Mouse (Mus musculus): ENCODE measurements at regions not wholly inside any gene's neighbourhood (a gene's known extent, or its start where the extent isn't known, plus 50 kb on each side); places are given as distances from the start of the nearest gene placed in this dataset.

DNA sequence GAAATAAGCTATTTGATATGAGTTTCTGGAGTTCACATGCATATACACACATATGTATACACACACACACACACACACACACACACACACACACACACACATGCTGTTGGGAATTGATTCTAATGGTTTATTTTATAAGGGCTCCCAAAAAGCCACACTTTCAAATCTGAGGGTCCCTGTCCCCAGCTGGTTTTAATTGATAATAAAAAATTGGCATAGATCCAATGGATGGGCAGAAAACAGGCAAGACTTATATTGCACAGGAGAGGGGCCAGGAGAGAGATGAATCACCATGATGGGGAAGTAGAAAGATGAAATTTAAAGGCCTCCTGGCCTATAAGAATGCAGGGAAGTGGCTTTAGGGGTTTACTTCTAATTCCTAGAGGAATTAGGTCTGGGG, 295.1 kb upstream of the Gm12666 start:
- Histone ChIP-seq H3K27ac (no peak overlapping the region), H3K36me3 (ENCODE audit: insufficient read depth, low read length) (no peaks in the 10 kb centered on the region), H3K4me2 (ENCODE audit: low read depth, low read length) (no peak overlapping the region), H3K4me1 (ENCODE audit: insufficient read depth, low read length) (no peaks in the 10 kb centered on the region), H3K27me3 (ENCODE audit: insufficient read depth, low read length) (no peaks in the 10 kb centered on the region), H3K9me3 (ENCODE audit: low read length) (no peaks in the 10 kb centered on the region), H3K4me3 (ENCODE audit: low read length) (no peak overlapping the region), H3K9ac (replicated peaks; ENCODE audit: low read length) (no peak overlapping the region)
- ATAC-seq (no peak), DNase-seq (ENCODE audit: low spot score) (no peak)
- TF ChIP-seq CTCF (IDR thresholded peaks at IDR 0.05; ENCODE audit: low read depth): no peak

DNA sequence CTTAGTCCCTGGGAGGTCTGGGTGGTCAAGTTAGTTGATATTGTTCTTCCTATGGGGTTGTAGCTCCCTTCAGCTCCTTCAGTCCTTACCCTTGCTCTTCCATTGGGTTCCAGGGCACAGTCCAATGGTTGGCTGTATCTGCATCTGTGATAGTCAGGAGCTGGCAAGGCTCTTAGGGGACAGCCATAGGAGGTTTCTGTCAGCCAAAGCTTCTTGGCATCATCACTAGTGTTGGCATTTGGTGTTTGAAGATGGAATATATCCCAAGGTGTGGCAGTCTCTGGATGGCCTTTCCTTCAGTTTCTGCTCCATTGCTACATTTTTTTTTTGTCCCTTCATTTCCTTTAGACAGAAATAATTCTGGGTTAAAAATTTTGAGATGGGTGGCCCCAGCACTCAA, 266.6 kb upstream of the Gm12666 start:
- Histone ChIP-seq H3K27ac (no peak overlapping the region), H3K27me3 (ENCODE audit: insufficient read depth, low read length) (no peaks in the 10 kb centered on the region), H3K9me3 (ENCODE audit: low read length) (no peaks in the 10 kb centered on the region), H3K4me1 (ENCODE audit: insufficient read depth, low read length) (no peaks in the 10 kb centered on the region), H3K36me3 (ENCODE audit: insufficient read depth, low read length) (no peaks in the 10 kb centered on the region), H3K4me2 (ENCODE audit: low read depth, low read length) (no peak overlapping the region), H3K9ac (replicated peaks; ENCODE audit: low read length) (no peak overlapping the region), H3K4me3 (ENCODE audit: low read length) (no peak overlapping the region)
- TF ChIP-seq CTCF (IDR thresholded peaks at IDR 0.05; ENCODE audit: low read depth): no peak
- ATAC-seq (no peak), DNase-seq (ENCODE audit: low spot score) (no peak)
